Comparison of ENCODE assay signal across 12 mouse cellular contexts in genomic region chr17:71479381-71479901, GRCm38 (mm10). TPM values are rescaled to one million over a fixed set of nuclear protein-coding genes. Genes with fewer than 3 reads are reported as not detected.
DNase-seq lines count a peak whose midpoint lies in the region; ATAC-seq lines count a peak whose summit lies in the region.
"Had no signal": no experiment of that assay in that cellular context is flagged by ENCODE, and none has a peak within 500 bp of the region (broad histone marks: within the 10 kb centered on the region; RNA-seq: fewer than 3 reads in every experiment).

No protein-coding gene starts in this region.

- H3K36me3 ChIP-seq in heart, embryonic 12.5 days, result no peaks in the 10 kb centered on the region
- H3K36me3 ChIP-seq: liver, embryonic 13.5 days; midbrain, embryonic 12.5 days had no signal

- no peaks in the 10 kb centered on the region for H3K9me3 ChIP-seq in heart, embryonic 12.5 days (replicated peaks)
- H3K9me3 ChIP-seq: liver, embryonic 13.5 days; midbrain, embryonic 12.5 days had no signal

- intact Hi-C loops in gastrocnemius, postnatal 14 days (cut with DNase I; ENCODE audit: low total_unique reads), result no loop called here

- H3K4me2 ChIP-seq in heart, embryonic 12.5 days, result no peak overlapping the region
- H3K4me2 ChIP-seq: liver, embryonic 13.5 days; midbrain, embryonic 12.5 days had no signal

- no peaks in the 10 kb centered on the region for H3K27me3 ChIP-seq in heart, embryonic 12.5 days (replicated peaks)
- H3K27me3 ChIP-seq: liver, embryonic 13.5 days; midbrain, embryonic 12.5 days; Patski had no signal

- 0 out of 2 replicates have a peak, but pooled peaks cover 7% of the 10 kb centered on the region for H3K4me1 ChIP-seq in heart, embryonic 12.5 days (replicated peaks)

- no peak overlapping the region for H3K4me3 ChIP-seq in heart, embryonic 12.5 days
- H3K4me3 ChIP-seq: liver, embryonic 13.5 days; midbrain, embryonic 12.5 days had no signal

- 57% methylated on average over 5 of the region's 5 CpGs for WGBS in heart, embryonic 12.5 days

- no peak overlapping the region for H3K9ac ChIP-seq in heart, embryonic 12.5 days
- H3K9ac ChIP-seq: liver, embryonic 13.5 days; midbrain, embryonic 12.5 days had no signal

- DNase-seq in spleen, adult 18-20 months, result peak; percentile 50 to 61
- no peak for DNase-seq in spleen, adult 12 weeks (ENCODE audit: low spot score)
- peak; percentile 34 for DNase-seq in skeletal muscle tissue, adult 2 months (ENCODE audit: low read depth, low spot score)
- no peak for DNase-seq in layer of hippocampus, adult 18-20 months (ENCODE audit: low spot score in 2 of 2)
- DNase-seq in adrenal gland, postnatal 14 days, result no peak
- DNase-seq in gastrocnemius, postnatal 14 days, result no peak
- DNase-seq: cerebellum, postnatal 25 days; liver, embryonic 13.5 days had no signal

- no peak overlapping the region for H3K27ac ChIP-seq in heart, embryonic 12.5 days (ENCODE audit: poor library complexity, severe bottlenecking)
- H3K27ac ChIP-seq: liver, embryonic 13.5 days; midbrain, embryonic 12.5 days had no signal

- peak; percentile 33 for ATAC-seq in granulocyte monocyte progenitor cell, adult 5-6 weeks (replicated peaks; ENCODE audit: poor library complexity, severe bottlenecking)
- no peak for ATAC-seq in heart, embryonic 12.5 days (ENCODE audit: insufficient number of reproducible peaks, low FRiP score)
- ATAC-seq: Patski had no signal

RNA-seq across cellular contexts. Expression of gene Smchd1, which starts 4.3 kb away (rescaled TPM):
- total RNA-seq in granulocyte monocyte progenitor cell, adult 5-6 weeks (2014; fragmentation: Nextera tagmentation), result 98.4 and 118 TPM in 2 replicates
- 162 and 168 TPM in 2 replicates for total RNA-seq in granulocyte monocyte progenitor cell, adult 5-6 weeks (2017)
- 10 to 100 TPM; 31.5 to 33.8 TPM for total RNA-seq in layer of hippocampus, adult 18-20 months (2021)
- total RNA-seq in adrenal gland, postnatal 14 days (2021), result 42.5 and 44.5 TPM in 2 replicates
- 46.0 and 51.2 TPM in 2 replicates for polyA plus RNA-seq in heart, embryonic 12.5 days (2016; fragmentation: Nextera tagmentation; extraction: Ambion mirVana)
- total RNA-seq in gastrocnemius, postnatal 14 days (2021), result 10 to 100 TPM; 13.8 to 14.0 TPM

RNA-seq across cellular contexts. Expression of gene Gm4707, which starts 19.7 kb away (rescaled TPM):
- total RNA-seq in granulocyte monocyte progenitor cell, adult 5-6 weeks (2014; fragmentation: Nextera tagmentation), result 6.0 and 7.7 TPM in 2 replicates
- 1.0 and 4.9 TPM in 2 replicates for total RNA-seq in granulocyte monocyte progenitor cell, adult 5-6 weeks (2017)
- 1 to 10 TPM in 1 of 2 experiments, under 1 TPM in 1; 0.89 to 1.3 TPM for total RNA-seq in layer of hippocampus, adult 18-20 months (2021)
- 2.8 and 3.1 TPM in 2 replicates for total RNA-seq in adrenal gland, postnatal 14 days (2021)
- 2.2 and 2.4 TPM in 2 replicates for polyA plus RNA-seq in heart, embryonic 12.5 days (2016; fragmentation: Nextera tagmentation; extraction: Ambion mirVana)
- total RNA-seq in gastrocnemius, postnatal 14 days (2021), result under 1 TPM; 0.78 to 0.86 TPM

RNA-seq across cellular contexts. Expression of gene Ndc80, which starts 47.2 kb away (rescaled TPM):
- total RNA-seq in granulocyte monocyte progenitor cell, adult 5-6 weeks (2014; fragmentation: Nextera tagmentation), result 23.1 and 24.6 TPM in 2 replicates
- 76.7 and 80.4 TPM in 2 replicates for total RNA-seq in granulocyte monocyte progenitor cell, adult 5-6 weeks (2017)
- under 1 TPM; 0.25 to 0.43 TPM for total RNA-seq in layer of hippocampus, adult 18-20 months (2021)
- 9.2 and 9.4 TPM in 2 replicates for total RNA-seq in adrenal gland, postnatal 14 days (2021)
- 38.4 and 38.7 TPM in 2 replicates for polyA plus RNA-seq in heart, embryonic 12.5 days (2016; fragmentation: Nextera tagmentation; extraction: Ambion mirVana)
- 1 to 10 TPM; 2.2 to 2.3 TPM for total RNA-seq in gastrocnemius, postnatal 14 days (2021)

Comparison
In these comparisons a context has a peak if more than half of its experiments do, and no peak if none do; other contexts are left out.
1. DNase-seq: peak in spleen, adult 18-20 months (2 of 2) and skeletal muscle tissue, adult 2 months (single experiment); none in spleen, adult 12 weeks (single experiment), layer of hippocampus, adult 18-20 months (0 of 2), adrenal gland, postnatal 14 days (single experiment) and gastrocnemius, postnatal 14 days (single experiment).